Mouse (Mus musculus) intestine, embryonic 15.5 days (tissue): Measurements from ENCODE around the gene Gm4924. TPM values are rescaled to one million over a fixed set of nuclear protein-coding genes. Genes with fewer than 3 reads are reported as not detected.
A peak's percentile ranks its signal among the peaks of the same experiment; 100 is the strongest.

Experiments used
- ATAC-seq: fragments of 200-750 bp; cut with Nextera tagmentation; 2 replicates; pipeline ENCODE4 v1.8.0; 2017; ENCODE audit warnings: moderate TSS enrichment, moderate library complexity
- H3K27ac ChIP-seq: fragments of 300-500 bp; sonication (generic); 2 replicates; pipeline ENCODE4 v1.5.1; 2015; ENCODE audit warnings: mild to moderate bottlenecking, inconsistent platforms
- H3K27me3 ChIP-seq: fragments of 300-500 bp; sonication (generic); replicated peaks from 2 replicates; pipeline ENCODE4 v1.6.1; 2015; ENCODE audit warnings: inconsistent platforms
- H3K36me3 ChIP-seq: fragments of 300-500 bp; sonication (generic); 2 replicates; pipeline ENCODE4 v1.6.1; 2015; ENCODE audit warnings: inconsistent platforms
- H3K4me1 ChIP-seq: fragments of 300-500 bp; sonication (generic); replicated peaks from 2 replicates; pipeline ENCODE4 v1.6.1; 2015; ENCODE audit warnings: inconsistent platforms
- H3K4me2 ChIP-seq: fragments of 300-500 bp; sonication (generic); replicated peaks from 2 replicates; pipeline ENCODE4 v1.6.1; 2015; ENCODE audit warnings: mild to moderate bottlenecking, inconsistent platforms
- H3K4me3 ChIP-seq: fragments of 300-500 bp; sonication (generic); replicated peaks from 2 replicates; pipeline ENCODE4 v1.5.1; 2015; ENCODE audit warnings: inconsistent platforms
- H3K9ac ChIP-seq: fragments of 300-500 bp; sonication (generic); 2 replicates; pipeline ENCODE4 v1.6.1; 2015; ENCODE audit warnings: inconsistent platforms
- H3K9me3 ChIP-seq: fragments of 300-500 bp; sonication (generic); 2 replicates; pipeline ENCODE4 v1.6.1; 2016; ENCODE audit warnings: inconsistent platforms
- WGBS: fragments of 180-500 bp; shearing (Covaris S2); methylation state at CpG from one replicate; pipeline ENCODE4 v1.1.7; 2015; 5-methylcytosine and 5-hydroxymethylcytosine counted together
- polyA plus RNA-seq: library from polyadenylated mRNA; unstranded; fragments of >200 nt; fragmentation: Nextera tagmentation; extraction: Ambion mirVana; gene quantifications from 2 replicates; pipeline ENCODE4 v1.2.1, GENCODE M21; 2015

Gm4924 gene
- 8.6 and 9.1 TPM in 2 replicates for polyA plus RNA-seq

- 4% methylated on average over 34 of the region's 34 CpGs for WGBS
- Histone ChIP-seq H3K4me2 (peak within 1 kb of the TSS; percentile 57), H3K27ac (peak within 1 kb of the TSS; percentile 89), H3K27me3 (no peaks in the 10 kb centered on the region), H3K4me1 (no peaks in the 10 kb centered on the region), H3K4me3 (peak within 1 kb of the TSS; percentile 72), H3K36me3 (no peaks in the 10 kb centered on the region), H3K9me3 (no peaks in the 10 kb centered on the region), H3K9ac (peak within 1 kb of the TSS; percentile 77)
- ATAC-seq = peak; percentile 100
Measured at GRCm38 (mm10) chr10:82354083-82355010, at the start of gene Gm4924. Gene Gm4924 (plus strand): TSS chr10:82354255.

GRCm38 (mm10) chr10:82316482-82316881, 37.6 kb upstream of the Gm4924 start, which contains the start of gene 4932415D10Rik:
Gene 4932415D10Rik (minus strand): TSS chr10:82316582.
- 94% methylated on average over 1 of the region's 1 CpGs for WGBS
- no peak for ATAC-seq
- no peak within 1 kb of the TSS for H3K4me2 ChIP-seq
- no peaks in the 10 kb centered on the region for H3K27me3 ChIP-seq
- no peaks in the 10 kb centered on the region for H3K9me3 ChIP-seq
- H3K4me1 ChIP-seq = no peaks in the 10 kb centered on the region
- H3K4me3 ChIP-seq = no peak within 1 kb of the TSS
- H3K36me3 ChIP-seq = no peaks in the 10 kb centered on the region
- H3K27ac ChIP-seq = no peak within 1 kb of the TSS
- H3K9ac ChIP-seq = no peak within 1 kb of the TSS

- Histone ChIP-seq H3K4me1 (no peaks in the 10 kb centered on the region), H3K4me3 (no peak overlapping the region), H3K9me3 (no peaks in the 10 kb centered on the region), H3K4me2 (no peak overlapping the region), H3K9ac (no peak overlapping the region), H3K27me3 (no peaks in the 10 kb centered on the region), H3K27ac (no peak overlapping the region), H3K36me3 (no peaks in the 10 kb centered on the region)
- no peak for ATAC-seq
- 49% methylated on average over 3 of the region's 3 CpGs for WGBS
Measured at GRCm38 (mm10) chr10:82320134-82320533, 33.9 kb upstream of the Gm4924 start.

DNA sequence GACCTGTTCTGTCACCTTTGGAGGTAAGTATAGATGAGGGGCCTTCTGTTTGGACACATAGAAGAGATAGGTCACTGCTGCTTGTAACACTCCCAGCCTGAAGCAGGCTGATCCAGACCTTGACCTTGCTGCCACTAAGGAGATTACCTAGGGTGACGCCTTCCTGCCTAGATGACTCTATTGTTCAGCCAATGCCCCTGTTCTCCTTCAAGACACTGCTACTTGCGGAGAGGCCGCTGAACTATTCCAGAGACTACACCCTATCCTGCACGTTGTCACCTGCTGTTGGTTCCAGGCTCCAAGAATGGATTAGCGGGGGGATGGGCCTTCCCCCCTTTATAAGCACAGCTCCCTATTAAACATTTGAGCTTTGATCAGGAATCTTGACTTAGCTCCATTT, 24.2 kb upstream of the Gm4924 start:
- no peak overlapping the region for H3K4me3 ChIP-seq
- no peaks in the 10 kb centered on the region for H3K9me3 ChIP-seq
- no peaks in the 10 kb centered on the region for H3K36me3 ChIP-seq
- H3K27ac ChIP-seq = no peak overlapping the region
- no peak overlapping the region for H3K9ac ChIP-seq
- H3K27me3 ChIP-seq = no peaks in the 10 kb centered on the region
- H3K4me1 ChIP-seq = no peaks in the 10 kb centered on the region
- H3K4me2 ChIP-seq = no peak overlapping the region
- no peak for ATAC-seq
- 87% methylated on average over 5 of the region's 5 CpGs for WGBS

GRCm38 (mm10) chr10:82355401-82355800, 1.3 kb downstream of the Gm4924 start:
- Histone ChIP-seq H3K4me1 (no peaks in the 10 kb centered on the region), H3K4me3 (no peak overlapping the region), H3K36me3 (no peaks in the 10 kb centered on the region), H3K27ac (no peak overlapping the region), H3K9me3 (no peaks in the 10 kb centered on the region), H3K4me2 (no peak overlapping the region), H3K27me3 (no peaks in the 10 kb centered on the region), H3K9ac (no peak overlapping the region)
- WGBS = 97% methylated on average over 4 of the region's 4 CpGs
- ATAC-seq = no peak

GRCm38 (mm10) chr10:82361911-82362310, 7.9 kb downstream of the Gm4924 start:
- H3K4me3 ChIP-seq = no peak overlapping the region
- no peak overlapping the region for H3K9ac ChIP-seq
- H3K36me3 ChIP-seq = peaks cover 6% of the 10 kb centered on the region
- H3K9me3 ChIP-seq = no peaks in the 10 kb centered on the region
- no peak overlapping the region for H3K27ac ChIP-seq
- no peaks in the 10 kb centered on the region for H3K27me3 ChIP-seq
- no peak overlapping the region for H3K4me2 ChIP-seq
- no peaks in the 10 kb centered on the region for H3K4me1 ChIP-seq
- WGBS = 88% methylated on average over 9 of the region's 9 CpGs
- no peak for ATAC-seq

- 98% methylated on average over 1 of the region's 1 CpGs for WGBS
- Histone ChIP-seq H3K36me3 (0 out of 2 replicates have a peak, but pooled peaks cover 2% of the 10 kb centered on the region), H3K9ac (no peak overlapping the region), H3K27me3 (no peaks in the 10 kb centered on the region), H3K27ac (no peak overlapping the region), H3K9me3 (no peaks in the 10 kb centered on the region; the same call in 1 of the 2 replicates), H3K4me3 (no peak overlapping the region), H3K4me1 (no peaks in the 10 kb centered on the region), H3K4me2 (no peak overlapping the region)
- no peak for ATAC-seq
Measured at GRCm38 (mm10) chr10:82382992-82383391, 28.9 kb downstream of the Gm4924 start.

GRCm38 (mm10) chr10:82409511-82409910, 55.5 kb downstream of the Gm4924 start:
- 67% methylated on average over 1 of the region's 1 CpGs for WGBS
- Histone ChIP-seq H3K4me2 (no peak overlapping the region), H3K4me3 (no peak overlapping the region), H3K9ac (no peak overlapping the region), H3K36me3 (no peaks in the 10 kb centered on the region), H3K9me3 (no peaks in the 10 kb centered on the region), H3K27ac (no peak overlapping the region), H3K27me3 (no peaks in the 10 kb centered on the region), H3K4me1 (no peaks in the 10 kb centered on the region)
- ATAC-seq = no peak

DNA sequence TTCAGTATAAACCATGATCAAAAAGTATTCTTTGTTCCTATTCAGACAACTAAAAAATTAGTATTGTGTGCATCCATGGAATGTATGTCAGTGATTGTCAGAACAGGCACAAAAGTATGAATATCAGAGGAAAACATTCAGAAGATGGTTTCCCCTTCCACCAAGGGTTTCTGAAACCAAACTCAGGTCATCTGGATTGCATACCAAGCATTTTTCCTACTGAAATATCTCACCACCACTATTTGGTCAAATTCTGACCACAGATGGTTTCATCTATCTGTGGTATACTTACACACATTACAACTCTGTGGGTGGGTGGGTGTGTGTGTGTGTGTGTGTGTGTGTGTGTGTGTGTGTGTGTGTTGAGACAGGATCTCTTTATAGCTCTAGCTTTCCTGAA, 69.6 kb downstream of the Gm4924 start:
- no peak for ATAC-seq
- H3K36me3 ChIP-seq = no peaks in the 10 kb centered on the region

More for the DNA sequence above, 69.6 kb downstream of the Gm4924 start:
- H3K4me1 ChIP-seq = no peaks in the 10 kb centered on the region
- no peak overlapping the region for H3K4me2 ChIP-seq
- no peaks in the 10 kb centered on the region for H3K27me3 ChIP-seq
- no peak overlapping the region for H3K4me3 ChIP-seq
- H3K27ac ChIP-seq = no peak overlapping the region
- H3K9ac ChIP-seq = no peak overlapping the region
- no peaks in the 10 kb centered on the region for H3K9me3 ChIP-seq

Other genes starting within 250 kb of the Gm4924 start
- 4.6 and 5.4 TPM in 2 replicates for gene AU041133, start 226.2 kb upstream of the Gm4924 start, polyA plus RNA-seq
- 12.6 and 13.8 TPM in 2 replicates for gene Zfp938, start 113.0 kb upstream of the Gm4924 start, polyA plus RNA-seq
- gene 4932415D10Rik, start 37.7 kb upstream of the Gm4924 start, polyA plus RNA-seq = not detected in 2 replicates
- gene Gm1553, start 138.4 kb downstream of the Gm4924 start, polyA plus RNA-seq = not detected in 2 replicates